Mouse (Mus musculus) cerebellum, postnatal 10 days (tissue): ENCODE measurements at regions not wholly inside any gene's neighbourhood (a gene's known extent, or its start where the extent isn't known, plus 50 kb on each side); places are given as distances from the start of the nearest gene placed in this dataset.
A peak's percentile ranks its signal among the peaks of the same experiment; 100 is the strongest.

Source experiments
- DNase-seq, 2 experiments: peaks; one replicate each; pipeline ENCODE4 v3.0.0; 2021; ENCODE audit warnings: mixed read lengths in 2 of 2

DNA sequence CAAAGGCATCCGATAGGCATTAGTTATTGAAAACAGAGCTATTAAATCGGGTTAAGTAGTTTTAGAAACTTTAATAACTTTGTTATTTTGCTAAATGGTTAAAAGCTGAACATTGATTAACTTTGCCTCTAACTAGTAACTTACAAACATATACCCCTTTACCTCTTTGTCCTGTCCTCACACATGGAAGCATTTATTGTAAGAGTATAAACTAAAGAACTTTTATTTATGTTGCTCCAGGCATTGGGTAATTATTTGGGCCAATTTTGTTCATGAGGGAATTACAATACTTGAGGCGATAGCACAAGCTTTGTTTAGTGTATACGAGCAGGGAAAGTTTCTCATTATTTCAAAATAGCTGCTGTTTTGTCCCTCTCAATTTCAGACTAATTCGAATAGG, 328.4 kb upstream of the Gm9008 start:
- no peak for DNase-seq

DNA sequence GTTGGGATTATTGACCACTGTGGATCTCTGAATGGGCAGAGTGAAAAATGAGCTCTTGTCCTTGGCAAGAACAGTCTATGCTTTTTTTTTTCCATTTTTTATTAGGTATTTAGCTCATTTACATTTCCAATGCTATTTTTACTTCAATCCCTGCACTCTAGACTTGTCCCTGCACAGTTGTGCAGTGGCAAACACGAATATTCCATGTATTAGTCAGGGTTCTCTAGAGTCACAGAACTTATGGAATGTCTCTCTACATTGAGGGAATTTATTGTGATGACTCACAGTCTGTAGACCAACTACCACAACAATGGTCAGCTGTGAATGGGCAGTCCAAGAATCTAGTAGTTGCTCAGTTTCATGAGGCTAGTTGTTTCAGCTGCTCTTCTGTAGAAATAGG, 305.4 kb upstream of the Gm9008 start:
- DNase-seq = no peak

DNA sequence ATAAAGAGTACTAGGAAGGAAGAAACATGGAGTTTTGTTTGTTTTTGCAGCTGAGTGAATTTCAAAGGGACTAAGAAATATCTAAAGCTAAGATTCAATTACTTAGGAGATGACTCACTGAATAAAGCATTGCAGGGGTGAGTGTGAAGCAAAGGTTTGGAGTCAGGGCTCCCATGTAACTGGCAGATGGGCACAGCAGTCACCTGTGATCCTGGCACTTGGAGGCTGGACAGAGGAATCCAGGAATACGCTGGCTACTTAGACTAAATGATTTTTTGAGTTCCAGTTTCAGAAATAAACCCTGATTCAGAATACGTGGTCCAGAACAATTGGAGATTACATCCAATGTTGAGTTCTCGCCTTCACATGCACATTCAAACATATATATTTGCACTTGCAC, 282.6 kb upstream of the Gm9008 start:
- DNase-seq = peak; percentile 42 to 57

DNA sequence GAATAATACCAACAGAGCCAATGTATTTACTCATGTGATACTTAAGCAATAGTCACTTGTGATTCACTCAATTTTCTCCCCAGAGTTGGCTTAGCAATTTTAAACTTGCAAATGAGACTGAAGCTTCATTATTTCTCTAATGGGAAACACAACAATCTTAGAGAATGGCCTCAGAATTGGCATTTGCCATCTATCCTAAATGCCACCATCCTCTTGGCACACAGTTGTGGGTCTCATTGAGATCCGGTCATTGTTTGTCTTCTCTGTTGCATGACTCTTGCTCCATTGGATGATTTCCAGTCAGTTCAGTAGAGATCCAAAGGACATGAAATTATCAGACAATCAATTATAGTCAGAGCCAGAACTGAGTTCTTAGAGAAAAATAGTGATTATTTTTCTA, 280.6 kb upstream of the Gm9008 start:
- no peak for DNase-seq

DNA sequence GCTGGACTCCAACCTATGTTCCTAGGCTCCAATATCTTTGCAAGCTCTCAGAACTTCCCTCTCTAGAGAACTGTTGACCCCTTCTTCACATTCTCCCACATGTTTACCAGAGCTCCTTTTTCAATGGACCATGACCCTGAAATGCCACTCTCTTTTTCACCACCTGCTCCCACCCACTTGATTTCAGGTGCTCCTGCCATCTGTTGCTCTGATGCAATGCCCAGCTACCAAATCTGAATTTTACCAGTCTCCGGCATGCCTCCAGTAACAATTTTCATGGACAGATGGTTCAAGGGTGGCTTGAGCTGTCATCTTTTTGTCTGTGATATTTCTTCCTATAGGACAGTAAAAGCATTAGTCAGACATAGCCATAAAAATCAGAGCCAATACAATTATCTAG, 279.5 kb upstream of the Gm9008 start:
- peak; percentile 41 to 48 for DNase-seq

DNA sequence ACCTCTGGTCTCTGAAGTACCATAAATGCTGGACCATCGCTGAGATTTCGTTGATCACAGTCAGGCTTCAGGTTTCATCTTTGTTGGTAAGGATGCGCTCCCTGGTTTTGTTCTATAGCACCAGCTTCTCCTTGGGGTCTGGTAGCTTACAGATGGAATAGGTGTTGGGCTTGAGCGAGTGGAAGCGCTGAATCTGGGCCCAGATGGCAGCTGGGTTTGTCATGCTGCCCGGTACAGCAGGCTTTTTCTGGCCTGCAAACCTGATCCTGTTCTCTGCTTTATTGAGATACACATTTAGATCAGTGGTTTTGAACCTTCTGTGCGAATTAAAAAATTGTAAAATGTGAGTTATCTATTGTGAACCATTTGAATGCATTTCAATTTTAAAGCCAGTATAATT, 266.3 kb upstream of the Gm9008 start:
- peak; percentile 72 to 73 for DNase-seq

DNA sequence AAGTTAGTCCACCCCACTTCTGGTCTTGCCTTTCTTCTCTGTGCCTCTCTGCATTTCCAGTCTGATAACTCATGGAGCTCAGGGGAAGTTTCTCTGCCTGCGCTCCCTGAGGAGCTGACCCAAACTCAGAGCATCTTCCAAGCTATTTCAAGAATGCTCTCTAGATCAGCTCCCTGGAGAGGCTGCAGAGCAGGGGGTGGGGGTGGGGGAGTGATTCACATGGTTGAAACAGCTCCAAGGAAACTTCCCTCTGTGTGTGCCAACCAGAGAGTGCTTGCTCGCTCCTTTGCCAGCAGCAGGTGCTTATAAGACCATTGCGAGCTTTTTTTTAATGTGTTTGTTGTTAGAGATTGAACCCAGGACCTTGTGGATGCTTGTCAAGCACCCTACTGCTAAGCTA, 257.3 kb upstream of the Gm9008 start:
- DNase-seq = peak in 1 of 2 experiments; percentile 14
